Mouse (Mus musculus): ENCODE measurements around the gene Ttll9.

Ttll9 gene

DNA sequence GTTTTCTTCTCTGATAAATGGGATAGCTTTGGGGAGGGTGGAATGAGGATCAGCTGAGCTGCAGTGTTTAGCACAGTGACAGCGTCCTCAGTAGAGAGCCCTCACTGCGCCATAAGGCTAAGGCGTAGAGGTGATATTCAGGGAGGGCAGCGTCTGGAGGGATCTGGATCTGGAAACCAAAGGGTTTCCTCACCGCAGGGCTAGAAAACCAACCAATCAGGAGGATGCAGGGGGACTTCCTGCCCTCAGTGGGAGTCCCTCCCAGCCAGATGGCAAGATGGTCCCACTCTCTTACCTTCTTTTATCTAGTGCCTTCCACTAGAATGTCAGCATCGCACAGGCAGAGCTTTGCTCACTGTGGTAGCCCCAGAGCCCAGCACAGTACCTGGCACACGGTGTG, 20.5 kb upstream of the Ttll9 start:
- DNase-seq (ENCODE audit: extremely low spot score) = no peak

DNA sequence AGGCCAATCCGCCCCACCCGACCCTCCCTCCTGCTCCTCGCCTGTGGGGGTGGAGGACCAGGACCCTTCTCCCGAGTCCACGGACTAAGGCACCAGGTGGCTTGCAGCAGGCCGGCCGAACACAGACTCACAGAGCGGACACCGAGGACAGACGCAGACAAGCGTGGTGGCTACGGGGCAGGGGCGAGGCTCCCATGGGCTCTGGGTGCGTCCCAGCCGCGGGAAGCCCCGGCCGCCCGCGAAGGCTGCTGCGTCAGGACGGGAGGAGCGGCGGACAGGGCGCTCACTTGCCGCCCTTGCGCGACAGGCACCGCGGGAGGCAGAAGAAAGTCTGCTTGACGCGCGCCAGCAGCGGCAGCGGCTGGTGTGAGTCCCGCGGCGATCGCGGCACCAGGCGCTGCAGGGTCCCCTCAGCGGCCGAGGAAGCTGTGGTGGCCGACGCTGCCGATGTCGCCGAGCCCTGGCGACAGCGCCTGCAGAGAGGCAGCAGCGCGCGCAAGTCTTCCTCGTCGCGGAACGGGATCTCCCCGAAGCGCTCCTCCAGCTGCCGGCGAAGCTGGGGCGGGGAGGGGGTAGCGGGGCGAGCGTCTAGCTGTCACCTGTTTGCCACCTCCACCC, 19.3 kb upstream of the Ttll9 start:
- DNase-seq (ENCODE audit: extremely low spot score) = no peak

DNA sequence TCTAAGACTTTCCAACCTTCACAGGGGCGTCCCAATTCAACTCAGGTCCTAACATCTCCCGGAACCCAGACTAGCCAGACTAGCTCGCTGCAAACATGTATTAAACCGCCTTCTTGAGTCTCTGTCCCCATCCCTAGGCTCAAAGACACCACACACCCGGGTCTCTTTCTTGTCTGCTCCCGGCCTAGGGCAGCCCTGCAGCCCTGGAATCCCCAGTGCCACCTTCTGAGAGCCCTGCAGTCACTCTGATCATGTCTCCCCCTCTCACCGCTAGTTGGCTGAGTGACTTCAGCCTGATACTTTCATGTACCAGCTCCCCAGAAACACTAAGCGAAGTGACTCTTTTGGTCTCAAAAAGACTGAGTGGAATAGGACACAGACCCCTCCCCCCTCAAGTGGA, 18.7 kb upstream of the Ttll9 start:
- no peak for DNase-seq (ENCODE audit: extremely low spot score)

DNA sequence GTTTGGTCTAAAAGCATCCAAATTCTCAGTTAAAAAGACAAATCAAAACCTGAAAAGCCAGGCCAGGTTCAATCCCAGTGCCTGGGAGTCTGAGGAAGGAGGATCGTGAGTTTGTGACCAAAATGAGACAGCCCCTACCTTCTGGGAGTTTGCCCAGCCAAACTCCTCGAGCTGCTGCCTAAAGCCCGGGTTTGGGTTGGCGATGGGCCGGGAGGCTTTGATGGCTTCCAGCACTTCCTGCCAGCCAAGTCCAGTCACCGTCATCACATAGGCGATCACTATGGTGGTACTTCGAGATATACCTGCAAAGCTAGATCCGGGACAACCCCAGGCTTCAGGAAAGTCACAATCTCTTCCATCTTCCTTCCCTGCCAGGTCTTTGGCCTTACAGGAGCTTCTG, 18.3 kb upstream of the Ttll9 start:
- no peak for DNase-seq (ENCODE audit: extremely low spot score)

DNA sequence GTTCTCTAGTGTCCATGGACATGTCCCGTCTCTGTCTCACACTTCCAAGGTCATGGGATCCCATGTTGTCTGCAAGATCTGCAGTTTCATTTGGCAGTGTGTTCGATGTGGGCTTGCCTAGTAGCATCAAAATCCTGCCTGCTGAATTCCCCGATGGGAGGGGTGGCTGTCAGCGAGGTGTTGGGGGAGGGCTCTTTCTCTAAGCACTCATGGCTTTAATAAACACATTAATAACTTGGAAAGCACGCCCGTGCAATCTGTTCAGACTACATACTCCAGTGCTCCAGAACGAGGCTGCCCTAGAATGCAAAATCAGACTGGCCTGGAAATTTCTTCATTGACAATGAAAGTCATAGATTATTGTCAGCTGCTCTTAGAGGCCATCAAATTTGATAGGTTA, 15.2 kb upstream of the Ttll9 start:
- no peak for DNase-seq (ENCODE audit: extremely low spot score)

DNA sequence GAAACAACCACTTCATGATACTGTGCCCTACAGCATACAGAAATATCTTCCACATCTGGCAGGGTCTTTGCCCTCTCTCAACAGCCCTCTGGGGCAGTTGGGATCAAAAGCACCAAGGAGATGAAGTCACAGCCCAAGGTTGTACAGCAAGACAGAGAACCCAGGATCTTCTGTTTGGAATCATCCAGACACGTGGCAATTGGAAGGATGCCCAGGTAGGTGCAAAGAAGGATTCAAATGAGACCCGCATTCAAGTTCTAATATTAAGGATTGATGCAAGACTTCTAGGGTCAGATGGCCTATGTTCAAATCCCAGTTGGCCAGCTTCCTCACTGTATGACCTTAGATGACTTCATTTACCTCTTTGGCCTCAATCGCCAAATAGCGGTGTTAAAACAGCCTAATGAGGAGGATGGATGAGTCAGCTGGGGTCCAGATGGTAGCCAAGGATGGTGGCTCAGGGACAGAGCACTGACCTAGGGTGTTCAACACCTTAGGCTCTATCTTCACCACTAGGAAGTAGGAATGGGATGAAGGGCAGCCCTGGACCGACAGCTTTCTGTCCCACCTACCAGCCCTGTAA, 13.8 kb upstream of the Ttll9 start:
- DNase-seq (ENCODE audit: extremely low spot score) = no peak

DNA sequence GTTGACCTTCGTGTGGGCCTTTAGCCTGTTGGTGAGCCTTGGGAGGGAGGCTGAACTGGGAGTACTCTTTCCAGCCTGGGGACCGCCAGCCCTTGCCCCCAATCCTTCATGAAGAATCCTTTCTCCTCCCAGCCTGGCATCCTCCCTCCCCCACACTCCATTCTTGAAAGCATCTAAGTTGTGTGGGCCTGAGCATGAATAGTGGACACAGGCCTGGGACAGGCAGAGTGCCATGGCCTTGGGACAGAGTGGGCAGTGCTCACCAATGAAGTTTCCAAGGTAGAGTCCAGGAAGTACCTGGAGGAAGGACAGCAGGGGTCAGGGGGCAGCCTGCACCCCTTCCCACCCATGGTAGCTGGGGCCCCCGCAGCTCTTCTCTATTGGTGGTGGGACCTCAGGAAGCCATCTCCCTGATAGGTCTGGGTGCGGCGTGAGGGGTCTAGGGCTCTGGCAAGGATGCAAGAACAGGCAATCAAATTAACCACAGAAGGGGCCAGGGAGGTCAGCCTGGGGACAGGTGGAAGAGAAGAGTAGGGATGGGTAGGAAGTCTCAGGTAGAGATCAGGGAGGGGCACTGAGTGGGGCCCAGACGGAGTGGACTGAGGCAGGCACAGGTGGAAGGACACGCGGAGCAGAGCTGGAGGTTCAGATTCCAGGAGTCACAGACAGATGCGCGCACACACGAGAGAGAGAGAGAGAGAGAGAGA, 11.8 kb upstream of the Ttll9 start:
- no peak for DNase-seq (ENCODE audit: extremely low spot score)

DNA sequence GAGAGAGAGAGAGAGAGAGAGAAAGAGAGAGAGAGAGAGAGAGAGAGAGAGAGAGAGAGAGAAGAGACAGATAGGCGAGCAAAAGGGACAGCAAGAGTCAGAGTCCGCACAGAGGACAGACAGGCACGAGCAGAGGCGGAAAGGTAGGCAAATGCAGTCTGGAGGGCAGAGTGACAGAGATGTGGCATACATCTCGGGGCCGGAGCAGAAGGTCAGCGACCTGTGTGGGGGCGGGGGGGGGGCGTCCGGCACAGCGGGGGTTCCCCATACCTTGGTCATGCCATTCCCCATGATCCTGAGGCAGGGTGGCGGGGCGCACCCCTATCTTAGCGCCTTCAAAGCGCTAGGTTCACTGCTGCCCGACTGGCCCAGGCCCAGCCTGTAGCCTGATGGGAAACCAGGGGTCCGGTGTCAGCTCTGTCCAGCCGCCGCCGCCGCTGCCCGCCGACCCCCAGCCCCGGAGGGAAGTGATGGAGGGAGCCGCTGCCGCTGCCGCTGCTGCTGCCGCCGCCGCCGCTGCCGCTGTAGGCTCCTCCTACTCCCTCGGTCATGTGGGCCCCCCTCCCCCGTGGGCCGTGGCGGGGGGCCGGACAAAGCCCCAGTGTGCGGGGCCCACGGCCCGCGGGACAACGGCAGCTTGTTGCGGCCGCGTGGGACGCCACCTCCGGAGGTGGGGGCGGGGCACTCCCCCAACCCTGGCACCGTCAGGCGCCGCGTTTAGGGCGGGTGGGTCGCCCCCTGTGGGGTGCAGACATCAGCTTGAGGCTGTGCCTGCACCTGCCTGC, 11.0 kb upstream of the Ttll9 start, which contains the start of gene Dusp15:
Gene Dusp15, minus strand, starts transcription at position 634 of the 785 bp plus-strand sequence.
- DNase-seq (ENCODE audit: extremely low spot score) = peak; percentile 41

DNA sequence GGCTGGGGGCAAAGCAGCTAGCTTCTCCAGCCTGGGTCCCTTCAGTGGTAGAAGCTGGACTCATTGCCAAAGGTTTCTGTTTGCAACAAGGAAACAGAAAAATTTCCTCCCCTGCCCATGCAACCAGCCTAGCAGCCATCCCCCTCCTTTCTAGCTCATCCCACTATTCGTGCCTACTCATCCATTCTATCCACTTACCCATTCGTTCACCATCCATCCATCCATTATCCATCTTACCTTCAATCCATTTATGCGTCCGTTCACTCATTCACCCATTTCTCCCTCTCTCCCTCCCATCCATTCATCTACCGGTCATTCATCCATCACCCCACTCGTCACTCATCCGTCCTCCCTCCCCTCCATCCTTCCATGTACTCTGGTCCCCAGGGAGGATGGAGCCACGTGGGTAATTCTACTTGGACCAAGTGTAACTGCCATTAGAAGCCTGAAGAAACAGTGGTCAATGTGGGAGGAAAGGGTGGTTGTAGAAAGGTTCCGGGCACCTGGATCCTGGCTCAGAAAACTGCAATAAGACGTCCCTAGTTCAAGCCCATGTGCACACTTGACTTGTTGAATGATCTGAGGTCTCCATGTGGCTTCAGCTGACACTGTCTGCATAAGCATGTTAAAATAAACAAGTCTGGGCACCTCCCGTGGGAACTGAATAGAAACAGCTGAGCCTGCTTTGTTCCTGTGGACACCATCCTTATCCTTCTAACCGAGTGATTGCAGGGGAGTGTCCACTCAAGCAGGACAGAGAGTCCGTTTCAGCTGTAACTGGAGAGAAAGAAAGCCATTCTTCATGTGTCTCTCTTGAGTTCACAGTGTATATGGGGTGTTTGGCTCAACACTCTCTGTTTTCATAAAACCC, 10.2 kb upstream of the Ttll9 start:
- DNase-seq (ENCODE audit: extremely low spot score) = no peak

DNA sequence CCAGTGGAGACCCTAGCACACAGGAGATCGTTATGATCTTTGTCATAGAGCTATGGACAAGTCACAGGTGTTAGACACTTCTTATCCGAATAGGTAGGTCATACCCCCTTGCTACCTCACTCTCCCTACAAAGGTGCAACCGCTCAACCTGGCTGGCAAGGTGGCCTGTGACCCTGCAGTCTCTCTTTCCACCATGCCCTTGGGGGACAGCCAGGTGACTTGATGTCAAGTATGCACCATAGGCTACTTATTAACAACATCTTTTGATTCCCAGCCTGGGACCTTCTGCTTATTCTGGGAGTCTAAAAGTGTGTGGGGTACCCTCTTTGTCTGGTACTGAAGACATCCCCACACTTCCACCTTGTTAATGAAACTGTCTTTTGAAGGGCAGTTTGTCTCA, 4.2 kb upstream of the Ttll9 start:
- no peak for DNase-seq (ENCODE audit: extremely low spot score)

DNA sequence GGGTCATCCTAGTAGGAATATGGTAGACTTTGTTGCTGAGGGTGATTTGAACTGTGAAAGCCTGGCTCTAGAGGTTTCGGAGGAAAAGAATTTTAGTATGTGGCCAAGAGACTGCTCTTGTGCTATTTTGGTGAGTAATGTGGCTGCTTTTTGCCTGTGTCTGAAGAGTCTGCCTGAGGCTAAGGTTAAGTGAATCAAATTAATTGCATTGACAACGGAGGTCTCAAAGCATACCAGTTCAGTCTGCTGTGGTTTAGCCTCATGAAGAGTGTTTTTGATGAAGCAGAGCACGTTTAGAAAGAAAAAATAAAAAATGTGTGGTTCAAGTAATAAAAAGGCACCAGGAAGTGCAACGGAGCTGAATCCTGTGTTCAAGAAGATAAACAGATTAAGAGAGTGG, 3.3 kb downstream of the Ttll9 start:
- DNase-seq (ENCODE audit: extremely low spot score) = no peak

DNA sequence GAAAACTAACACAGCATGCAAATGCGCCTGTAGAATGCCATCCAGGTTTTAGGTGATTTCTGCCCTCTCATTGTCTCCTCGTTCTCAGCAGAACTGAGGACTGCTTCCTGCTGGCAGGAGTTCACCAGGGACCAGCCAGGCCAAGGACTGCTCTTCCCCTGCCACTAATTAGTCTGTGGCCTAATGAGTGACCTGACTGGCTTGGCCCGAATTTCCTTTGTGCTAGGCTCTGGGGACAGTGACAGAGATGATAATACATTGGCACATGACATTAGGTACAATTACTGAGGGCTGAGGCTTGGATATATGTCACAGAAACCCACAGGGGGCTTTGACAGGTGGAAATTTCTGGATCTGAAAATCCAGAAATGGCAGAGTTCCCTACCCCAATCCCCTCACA, 14.7 kb downstream of the Ttll9 start:
- DNase-seq (ENCODE audit: extremely low spot score) = no peak

DNA sequence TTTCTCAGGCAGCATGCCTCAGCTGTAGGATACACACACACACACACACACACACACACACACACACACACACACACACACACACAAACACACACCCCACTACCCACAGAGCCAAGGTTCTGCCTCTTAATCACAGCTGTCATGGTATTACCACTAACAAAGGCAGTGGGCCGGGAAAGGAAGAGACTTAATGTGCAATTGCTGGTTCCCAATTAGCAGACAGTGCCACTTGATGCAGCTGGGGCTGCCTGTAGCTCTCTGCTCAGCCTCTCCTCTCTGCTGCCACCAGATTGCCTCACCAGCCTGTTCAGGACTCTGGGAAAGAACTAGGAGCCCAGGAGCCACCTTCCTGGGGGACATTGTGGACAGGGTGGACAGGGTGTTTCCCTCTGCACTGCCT, 23.3 kb downstream of the Ttll9 start:
- no peak for DNase-seq (ENCODE audit: extremely low spot score)

DNA sequence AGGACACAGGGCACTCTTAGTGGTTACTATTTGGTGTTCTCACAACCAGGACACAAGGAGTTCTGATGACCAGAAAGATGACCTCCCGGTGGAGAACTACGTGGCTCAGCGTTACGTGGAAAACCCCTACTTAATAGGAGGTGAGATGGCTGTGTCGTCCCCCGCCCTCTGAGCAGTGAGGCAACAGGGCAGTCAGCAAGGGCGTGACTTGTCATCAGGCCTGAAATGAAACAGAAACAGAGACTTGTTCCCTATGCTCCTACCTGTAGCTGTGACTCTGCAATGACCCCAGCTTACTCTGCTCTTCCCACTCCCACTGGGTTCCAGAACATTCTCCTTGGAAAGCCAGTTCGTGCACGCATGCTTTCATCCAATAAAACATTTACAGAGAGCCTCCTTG, 29.2 kb downstream of the Ttll9 start:
- DNase-seq (ENCODE audit: extremely low spot score) = no peak

DNA sequence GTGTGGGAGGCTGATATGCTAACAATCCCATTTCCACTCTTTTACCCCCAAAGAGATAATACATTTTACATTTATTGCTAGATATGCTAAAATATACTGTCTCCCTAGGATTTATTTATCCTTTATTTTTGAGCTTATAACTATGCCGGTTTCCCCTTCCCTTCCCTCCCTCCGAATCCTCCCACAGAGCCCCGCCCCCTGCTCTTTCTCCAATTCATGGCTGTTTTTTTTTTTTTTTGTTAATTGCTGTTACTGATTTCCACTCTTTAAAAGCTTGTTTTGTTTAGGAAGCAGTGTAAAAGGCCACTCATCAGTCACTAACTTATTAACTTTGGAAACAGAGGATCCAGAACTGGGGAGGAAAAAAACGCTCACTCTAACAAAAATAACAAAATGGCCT, 34.8 kb downstream of the Ttll9 start:
- no peak for DNase-seq (ENCODE audit: extremely low spot score)

DNA sequence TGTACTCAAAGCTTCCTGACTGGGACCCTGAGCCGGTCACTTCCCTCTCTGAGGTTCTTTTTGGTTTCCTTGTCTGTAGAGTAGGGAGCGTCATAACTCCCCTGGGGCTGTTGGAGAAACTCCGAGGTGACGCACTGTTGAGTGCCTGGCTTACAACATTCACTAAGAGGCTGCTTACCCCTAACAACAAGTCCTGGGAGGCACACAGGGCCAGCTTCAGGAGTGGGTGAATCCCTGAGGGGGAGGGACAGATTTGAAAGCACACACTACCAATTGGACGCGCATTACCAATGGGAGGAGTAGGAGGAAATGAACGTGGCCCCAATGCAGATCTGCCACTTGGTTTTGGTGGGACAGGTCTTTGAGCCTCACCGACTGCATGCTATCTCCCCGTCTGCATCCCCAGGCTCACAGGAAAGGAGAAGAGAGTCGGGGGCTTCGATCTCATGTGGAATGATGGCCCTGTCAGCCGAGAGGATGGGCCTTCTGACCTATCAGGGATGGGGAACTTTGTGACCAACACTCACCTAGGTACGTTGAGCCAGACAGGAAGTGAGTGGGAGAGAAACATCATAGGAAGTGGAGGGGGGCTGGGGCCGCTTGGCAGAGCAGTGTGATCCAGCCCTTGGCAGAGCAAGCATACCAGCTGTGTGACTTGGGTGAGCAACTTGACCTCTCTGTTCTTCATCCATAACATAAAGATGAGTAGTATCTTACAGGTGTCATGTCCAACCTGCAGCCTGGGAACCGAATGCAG, 40.4 kb downstream of the Ttll9 start:
- no peak for DNase-seq (ENCODE audit: extremely low spot score)

DNA sequence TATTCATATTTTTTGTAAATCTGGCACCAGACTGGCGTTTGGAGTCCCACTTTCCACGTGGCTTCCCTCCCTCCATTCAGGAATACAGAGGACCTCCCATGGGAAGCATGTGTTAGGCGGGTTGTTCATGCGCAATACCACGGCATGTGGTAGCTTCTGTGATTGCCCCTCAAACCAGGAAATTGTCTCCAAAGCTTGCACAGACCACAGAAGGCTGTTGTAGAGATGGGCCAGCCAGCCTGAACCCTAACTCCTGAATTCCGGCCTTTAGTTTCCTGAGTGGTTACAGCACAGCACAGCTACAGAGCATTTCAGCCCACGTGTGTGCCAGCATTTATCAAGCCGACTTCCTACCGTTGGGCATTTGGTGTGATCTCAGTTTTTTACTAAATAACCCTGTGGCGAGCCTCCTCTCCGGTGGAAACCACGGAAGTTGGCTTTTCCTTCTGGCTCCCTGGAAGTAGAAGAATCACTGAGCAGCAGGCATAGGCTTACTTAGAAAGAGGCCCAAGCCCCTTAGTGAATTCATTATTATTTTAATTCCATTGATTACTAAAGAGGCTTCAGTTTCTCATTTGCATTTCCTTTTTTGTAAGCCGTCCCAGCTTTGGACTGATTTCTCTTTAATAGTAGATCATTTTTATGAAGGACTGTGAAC, 41.5 kb downstream of the Ttll9 start:
- DNase-seq (ENCODE audit: extremely low spot score) = no peak

DNA sequence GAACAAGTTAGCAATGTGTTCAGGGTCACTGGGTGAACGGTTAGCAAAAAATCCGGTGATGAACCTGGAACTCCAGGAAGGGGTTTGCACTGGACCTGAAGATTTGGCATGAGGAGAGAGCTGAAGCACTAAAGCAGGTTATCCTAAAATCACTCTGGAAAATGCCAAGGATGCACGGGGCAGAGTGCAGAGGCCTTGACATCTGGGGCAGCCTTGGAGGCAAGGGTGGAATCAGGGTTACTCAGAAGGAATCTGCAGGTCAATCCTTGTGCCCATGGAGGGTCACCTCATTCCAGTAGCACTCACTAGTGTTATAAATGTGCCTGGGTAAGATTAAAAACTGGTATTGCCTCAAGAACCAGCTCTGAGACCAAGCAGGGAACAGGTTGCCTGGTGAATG, 43.7 kb downstream of the Ttll9 start:
- no peak for DNase-seq (ENCODE audit: extremely low spot score)

DNA sequence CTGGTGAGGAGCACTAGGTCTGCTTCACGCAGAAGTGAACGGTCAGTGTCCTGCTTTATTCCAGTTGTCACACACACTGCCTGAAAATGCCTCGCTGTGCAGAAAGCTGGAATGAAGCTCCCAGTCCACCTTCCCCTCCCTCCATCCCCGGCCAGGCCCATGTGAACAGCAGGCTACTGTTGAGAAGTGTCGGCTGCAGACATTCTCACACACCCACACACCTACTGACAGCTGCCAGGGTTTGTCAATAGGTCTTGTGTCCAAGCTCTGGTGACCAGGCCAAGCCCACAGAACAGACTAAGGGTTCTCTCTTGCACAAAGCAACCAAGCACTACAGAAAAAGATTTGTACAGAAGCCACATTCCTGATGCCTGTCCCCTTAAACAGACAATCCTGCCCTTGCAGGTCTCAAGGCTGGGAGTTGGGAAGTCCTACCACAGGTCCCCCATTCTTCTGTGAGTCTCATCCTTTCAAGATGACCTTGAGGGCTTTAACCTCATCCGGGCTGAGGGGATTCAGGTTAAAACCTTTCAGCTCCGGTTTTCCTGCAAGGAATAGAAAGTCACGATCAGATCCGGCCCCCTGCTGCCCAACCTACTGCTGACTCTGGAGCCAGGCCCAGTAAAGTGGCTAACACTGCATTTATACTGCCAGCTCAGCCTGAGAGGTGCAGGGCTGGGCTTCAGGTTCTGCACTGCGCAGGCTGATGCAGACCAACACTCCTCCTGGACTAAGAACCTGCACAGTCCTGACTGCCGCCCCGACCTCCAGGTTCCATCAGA, 47.1 kb downstream of the Ttll9 start:
- DNase-seq (ENCODE audit: extremely low spot score) = no peak

All from embryo, embryonic 9.5 days (tissue).